Mouse (Mus musculus): ENCODE measurements at regions not wholly inside any gene's neighbourhood (a gene's known extent, or its start where the extent isn't known, plus 50 kb on each side); places are given as distances from the start of the nearest gene placed in this dataset.

DNA sequence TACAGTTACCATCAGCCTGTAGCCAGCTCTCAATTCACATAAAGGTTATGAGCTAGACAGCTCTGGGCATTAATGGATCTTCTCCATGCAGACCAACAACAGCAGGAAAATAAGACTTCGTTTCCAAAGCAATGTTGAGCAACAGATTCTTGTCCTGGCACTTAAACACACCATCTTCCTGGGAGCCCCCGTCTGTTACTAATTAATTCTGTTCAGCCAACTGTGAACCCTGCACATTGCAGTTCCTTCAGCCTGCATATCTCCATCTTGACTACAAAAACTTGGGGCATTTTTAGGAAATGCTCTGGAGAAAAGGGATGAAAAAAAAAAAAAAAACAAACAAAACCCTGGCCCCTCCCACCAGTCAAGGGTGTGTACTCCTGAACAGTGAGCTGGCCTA lies 131.2 kb downstream of the Gpat3 start:
- TF ChIP-seq POLR2A (IDR thresholded peaks at IDR 0.05; ENCODE audit: borderline replicate concordance, insufficient read depth, low read length) (no peak), CTCF (IDR thresholded peaks at IDR 0.05; ENCODE audit: borderline replicate concordance, insufficient read depth, low read depth, low read length) (no peak)

Measured in cerebellum, adult 2 months (tissue).